Mouse (Mus musculus) thymus, postnatal 25 days (tissue): ENCODE data around the gene Enc1.
"Not testable (repeated sequence)": the region's sequence is repeated elsewhere in the genome, so short reads cannot be mapped to it uniquely, and the experiment has no call there.

ENCODE experiments used
- DNase-seq: peaks from one replicate; pipeline ENCODE4 v3.0.0; 2022

The Enc1 gene

GRCm38 (mm10) chr13:97253418-97253981, 12.6 kb downstream of the Enc1 start:
- no peak for DNase-seq

GRCm38 (mm10) chr13:97253994-97254393, 13.1 kb downstream of the Enc1 start:
- DNase-seq: no peak

DNA sequence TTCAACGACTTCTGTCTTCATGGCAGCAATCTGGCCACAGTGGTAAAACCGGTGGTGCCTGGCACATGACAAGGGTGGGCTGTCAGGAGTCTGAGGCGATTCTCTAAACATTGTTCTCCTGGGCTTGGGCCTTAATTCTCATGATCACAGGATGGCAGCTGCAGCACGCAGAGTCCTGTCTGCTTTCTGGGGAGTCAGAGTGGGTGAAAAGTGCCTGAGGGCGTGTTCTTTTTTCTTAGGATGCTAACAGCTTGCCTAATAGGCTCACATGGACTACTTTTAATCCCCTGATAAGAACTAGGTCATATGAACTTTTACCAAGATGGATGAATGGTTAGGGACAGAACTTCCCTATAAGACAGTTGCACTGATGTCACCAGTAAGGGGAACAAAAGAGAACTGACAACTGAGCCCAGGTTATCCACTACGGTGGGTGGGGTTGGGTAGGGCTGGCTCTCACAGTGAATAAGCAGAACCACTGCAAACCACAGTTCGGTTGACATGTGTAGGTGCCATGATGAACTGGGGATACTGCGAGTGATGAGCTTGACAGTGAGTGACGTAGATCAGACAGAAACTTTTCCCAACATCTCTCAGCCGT, 13.8 kb downstream of the Enc1 start:
- DNase-seq: no peak

DNA sequence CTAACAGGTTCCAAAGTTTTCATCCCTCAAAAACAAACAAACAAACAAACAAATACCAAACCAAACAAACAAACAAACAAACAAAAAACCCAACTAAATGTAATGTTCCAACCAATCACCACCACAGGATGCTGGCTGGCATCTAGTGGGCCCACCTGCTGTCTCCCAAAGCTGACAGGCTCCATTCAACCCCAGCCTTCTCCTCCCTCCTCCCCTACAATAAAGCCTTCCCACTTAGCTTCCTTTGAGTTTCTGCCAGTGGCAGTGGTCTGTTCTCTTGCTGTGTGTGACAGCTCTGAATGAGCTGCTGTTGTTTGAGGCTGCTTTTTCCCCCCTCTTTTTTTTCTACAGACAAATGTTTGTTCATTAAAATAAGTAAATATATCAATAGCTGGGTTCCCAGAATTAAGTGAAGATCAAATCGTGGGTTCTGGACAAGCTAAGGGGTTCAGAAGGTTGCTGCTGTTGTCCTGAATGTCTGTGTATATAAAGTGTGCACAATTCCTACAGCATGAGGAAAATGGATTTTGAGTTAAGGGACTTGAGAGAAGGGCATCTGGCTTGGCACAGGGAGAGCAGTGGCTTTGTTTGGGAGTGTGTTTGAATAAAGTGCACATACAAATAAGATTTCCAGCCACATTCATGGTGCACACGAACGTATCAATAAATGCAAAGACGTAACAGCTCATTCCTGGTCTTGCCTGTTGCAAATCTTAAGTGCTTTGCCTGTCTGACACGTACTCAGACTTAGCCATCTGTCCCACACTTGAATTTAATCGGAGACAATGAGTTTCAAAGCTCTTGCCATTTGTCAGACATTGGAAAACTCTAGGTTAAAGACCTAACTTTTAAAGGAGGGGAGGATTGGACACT, 15.3 kb downstream of the Enc1 start:
- no peak for DNase-seq

- DNase-seq: no peak
Observed at GRCm38 (mm10) chr13:97256849-97257379, 16.0 kb downstream of the Enc1 start.

DNA sequence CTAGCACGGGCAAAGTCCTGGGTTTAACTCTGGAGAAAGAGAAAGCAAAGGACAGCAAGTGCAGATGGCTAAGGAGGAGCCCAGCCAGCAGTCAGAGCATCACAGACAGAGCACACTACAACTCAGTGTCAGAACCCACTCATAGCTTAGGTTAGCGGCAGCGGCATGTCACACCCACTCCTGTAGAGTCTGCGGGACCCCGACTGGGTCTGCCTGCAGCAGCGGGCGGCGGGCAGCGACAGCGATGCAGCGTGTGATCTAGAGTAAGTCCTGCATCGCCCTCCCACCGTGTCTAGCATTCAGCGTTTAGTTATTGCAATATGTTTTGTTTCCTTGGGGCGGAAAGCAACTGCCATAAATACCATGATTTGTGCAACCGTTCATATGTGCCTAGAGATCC, 18.4 kb downstream of the Enc1 start:
- no peak for DNase-seq

GRCm38 (mm10) chr13:97260456-97261180, 19.7 kb downstream of the Enc1 start:
- DNase-seq: no peak

DNA sequence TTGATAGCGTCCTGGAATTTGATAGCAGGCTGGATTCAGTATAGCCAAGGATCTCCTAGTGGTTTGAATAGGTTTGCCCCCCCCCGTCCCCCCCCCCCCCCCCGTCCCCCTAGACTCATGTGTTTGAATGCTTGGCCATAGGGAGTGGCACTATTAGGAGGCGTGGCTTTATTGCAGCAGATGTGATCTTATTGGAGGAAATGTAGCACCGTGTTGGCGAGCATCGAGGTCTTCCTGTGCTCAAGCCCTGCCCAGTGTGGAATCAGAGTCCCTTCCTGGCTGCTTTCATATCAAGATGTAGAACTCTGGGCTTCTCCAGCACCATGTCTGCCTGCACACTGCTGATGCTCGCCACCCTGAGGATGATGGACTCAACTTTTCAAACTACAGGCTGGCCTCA, 20.6 kb downstream of the Enc1 start:
- DNase-seq: no peak

DNA sequence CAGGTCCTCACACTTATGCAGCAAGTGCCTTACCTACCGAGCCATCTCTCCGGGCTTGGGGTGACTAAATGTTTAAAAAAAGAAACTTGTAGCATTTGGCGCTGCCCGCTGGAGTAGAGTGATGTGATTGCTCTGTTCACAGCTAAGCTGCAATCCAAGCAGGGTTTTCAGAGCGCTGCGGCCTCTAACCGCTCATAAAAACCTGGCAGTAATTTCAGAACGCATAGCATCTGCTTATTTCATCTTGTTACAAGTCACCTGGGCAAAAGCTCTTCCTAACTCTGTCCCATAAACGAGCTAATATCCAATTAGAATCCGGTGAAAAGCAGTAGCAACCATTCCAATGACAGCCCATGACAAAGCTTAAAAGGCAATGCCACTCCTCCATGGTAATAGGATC, 21.8 kb downstream of the Enc1 start:
- no peak for DNase-seq

- not testable (repeated sequence) for DNase-seq
Observed at GRCm38 (mm10) chr13:97265534-97265933, 24.6 kb downstream of the Enc1 start.

GRCm38 (mm10) chr13:97270723-97271122, 29.8 kb downstream of the Enc1 start:
- DNase-seq: peak; percentile 31

DNA sequence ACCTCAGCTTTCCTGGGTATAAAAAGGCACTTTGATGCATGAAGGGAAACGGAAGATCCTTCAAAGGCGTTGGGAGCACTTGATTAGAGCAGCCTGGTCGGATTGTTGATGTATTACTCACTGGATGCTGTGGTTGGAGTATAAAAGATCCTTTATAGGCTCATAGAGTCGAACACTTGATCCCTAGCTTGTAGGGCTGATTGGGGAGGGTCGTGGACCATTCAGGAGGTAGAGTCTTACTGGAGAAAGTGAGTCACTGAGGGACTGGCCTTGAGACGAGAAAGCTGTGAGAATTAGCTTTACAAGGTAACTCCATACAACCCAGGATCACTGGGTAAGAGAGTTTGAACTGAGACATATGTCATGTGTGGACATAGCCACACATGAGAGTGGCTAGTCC, 30.7 kb downstream of the Enc1 start:
- no peak for DNase-seq

DNA sequence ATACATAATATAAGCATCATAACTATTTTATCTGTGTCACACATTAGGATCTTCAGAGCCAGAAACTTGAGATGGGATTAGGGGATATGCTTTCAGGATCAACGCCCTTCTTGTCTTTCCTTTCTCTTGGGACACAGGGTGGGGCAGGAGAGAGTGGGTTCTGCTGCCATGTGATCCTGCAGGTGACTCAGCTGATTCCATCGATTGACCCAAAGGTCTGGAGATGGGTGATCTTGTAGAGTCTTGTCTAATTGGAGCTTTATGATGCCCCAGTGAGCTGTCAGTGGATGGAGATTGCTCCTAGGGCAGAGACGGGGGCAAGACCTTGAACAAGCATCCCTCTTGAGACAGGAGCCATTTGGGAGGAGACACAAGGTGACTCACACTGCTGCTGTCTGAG, 33.9 kb downstream of the Enc1 start:
- DNase-seq: no peak

DNA sequence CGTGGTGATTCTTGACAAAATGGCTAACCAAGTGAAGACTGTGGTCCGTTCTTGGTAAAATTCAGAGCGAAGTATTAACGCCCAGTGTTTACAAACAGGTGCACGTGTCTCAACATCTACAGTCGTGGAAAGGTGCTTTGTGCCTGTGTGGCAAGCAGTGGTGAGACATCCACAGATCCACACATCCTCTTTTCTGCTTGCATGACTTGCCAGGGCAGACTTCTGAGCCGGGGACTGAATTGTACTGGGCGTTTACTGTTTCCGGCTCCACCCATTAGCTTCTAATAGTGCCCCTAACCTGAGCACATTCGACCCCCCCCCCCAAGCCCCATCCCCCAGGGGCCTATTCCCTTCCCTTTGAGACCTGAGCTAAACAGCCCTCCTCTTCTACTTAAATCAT, 34.6 kb downstream of the Enc1 start:
- DNase-seq: no peak

DNA sequence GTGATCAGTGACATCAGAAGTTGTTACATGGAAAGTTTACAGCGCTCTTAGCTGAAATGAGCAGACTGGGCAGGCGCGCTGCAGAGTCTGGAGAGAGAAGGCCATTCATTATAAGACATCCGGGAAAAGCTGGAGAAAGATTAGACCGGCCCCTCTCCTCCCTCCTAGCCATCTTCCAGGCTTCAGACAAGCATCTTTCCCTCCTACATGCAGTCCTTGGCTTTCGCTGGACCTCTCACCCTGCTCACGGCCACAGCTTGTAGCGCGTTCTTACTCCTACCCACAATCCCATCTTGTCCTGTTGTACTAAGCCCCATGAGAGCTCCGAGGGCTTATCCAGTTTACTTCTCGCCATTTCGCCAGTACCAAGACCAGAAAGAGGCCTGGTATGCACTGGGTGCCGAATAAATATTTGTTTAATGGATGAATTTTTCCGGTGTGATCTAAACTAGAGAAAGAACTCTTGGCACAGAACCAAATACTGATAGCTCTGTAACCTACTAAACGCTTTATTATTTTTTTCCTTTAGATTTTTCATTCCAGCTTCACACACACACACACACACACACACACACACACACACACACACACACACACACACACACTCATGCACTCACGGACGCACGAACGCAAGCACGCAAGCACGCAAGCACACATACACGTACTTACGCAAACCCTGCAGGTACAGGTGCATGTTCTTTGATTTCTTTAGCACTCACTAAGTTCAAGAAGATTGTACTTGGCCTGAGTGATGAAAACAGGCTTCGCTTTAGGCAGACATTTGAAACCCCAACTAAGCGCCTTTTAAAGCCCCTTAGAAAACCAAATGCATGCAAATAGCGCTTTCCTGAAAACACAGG, 41.4 kb downstream of the Enc1 start:
- no peak for DNase-seq

GRCm38 (mm10) chr13:97282911-97283281, 42.0 kb downstream of the Enc1 start:
- no peak for DNase-seq

DNA sequence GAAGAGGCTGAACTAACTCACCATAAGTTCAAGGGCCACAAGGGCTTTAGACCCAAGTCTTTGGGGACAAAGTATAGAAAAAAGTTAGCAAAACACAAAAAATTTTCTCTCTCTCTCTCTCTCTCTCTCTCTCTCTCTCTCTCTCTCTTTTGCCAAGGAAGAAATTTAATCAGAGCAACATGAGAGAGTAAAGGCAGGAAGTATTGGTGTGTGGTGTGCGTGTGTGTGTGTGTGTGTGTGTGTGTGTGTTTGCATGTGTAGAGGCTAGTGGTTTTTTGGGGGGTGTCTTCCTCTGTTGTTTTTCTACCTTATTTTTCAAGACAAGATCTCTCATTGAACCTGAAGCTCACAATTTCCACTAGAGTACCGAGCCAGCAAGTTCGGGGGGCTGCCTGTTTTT, 46.1 kb downstream of the Enc1 start:
- peak; percentile 18 for DNase-seq

- no peak for DNase-seq
Observed at GRCm38 (mm10) chr13:97290747-97291146, 49.8 kb downstream of the Enc1 start.

DNA sequence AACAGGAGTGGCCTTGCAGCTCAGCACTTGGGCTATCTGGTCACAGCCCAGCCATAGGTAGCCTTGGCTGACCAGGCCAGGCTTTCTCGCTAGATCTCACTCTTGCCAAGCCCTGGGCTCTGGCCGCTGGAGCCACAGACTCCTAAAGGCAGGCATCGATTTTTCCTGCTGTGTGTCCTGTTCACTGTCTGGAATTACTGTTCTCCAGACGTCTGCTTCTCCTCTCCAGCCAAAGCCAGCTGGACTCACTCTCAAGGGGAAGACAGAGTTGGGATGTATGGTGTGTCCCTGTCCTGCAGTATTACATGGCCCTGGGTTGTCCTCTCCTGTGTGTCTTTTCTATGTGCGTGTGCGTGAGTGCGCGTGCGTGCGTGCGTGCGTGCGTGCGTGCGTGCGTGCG, 50.4 kb downstream of the Enc1 start:
- DNase-seq: no peak

DNA sequence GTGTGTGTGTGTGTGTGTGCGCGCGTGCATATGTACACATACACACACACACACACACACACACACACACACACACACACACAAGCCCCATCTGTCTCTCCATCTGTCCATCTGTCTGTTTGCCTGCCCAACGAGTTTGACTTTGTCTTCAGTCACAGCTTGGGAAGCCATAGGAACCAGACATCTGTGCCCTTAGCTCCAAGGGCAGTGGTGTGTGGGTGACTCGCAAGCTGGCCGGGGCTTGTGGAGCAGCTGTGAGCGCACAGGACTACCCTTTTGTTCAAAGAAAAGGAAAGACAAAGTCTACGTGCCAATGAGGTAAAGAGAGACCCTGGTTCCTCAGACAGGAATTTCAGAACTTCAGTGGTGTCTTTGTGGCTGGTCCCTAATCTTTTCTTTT, 51.1 kb downstream of the Enc1 start:
- no peak for DNase-seq

GRCm38 (mm10) chr13:97292451-97293245, 51.7 kb downstream of the Enc1 start:
- no peak for DNase-seq
